Mouse (Mus musculus): Measurements from ENCODE around the gene Dysf.
"Not testable (repeated sequence)": the region's sequence is repeated elsewhere in the genome, so short reads cannot be mapped to it uniquely, and the experiment has no call there.

The Dysf gene

DNA sequence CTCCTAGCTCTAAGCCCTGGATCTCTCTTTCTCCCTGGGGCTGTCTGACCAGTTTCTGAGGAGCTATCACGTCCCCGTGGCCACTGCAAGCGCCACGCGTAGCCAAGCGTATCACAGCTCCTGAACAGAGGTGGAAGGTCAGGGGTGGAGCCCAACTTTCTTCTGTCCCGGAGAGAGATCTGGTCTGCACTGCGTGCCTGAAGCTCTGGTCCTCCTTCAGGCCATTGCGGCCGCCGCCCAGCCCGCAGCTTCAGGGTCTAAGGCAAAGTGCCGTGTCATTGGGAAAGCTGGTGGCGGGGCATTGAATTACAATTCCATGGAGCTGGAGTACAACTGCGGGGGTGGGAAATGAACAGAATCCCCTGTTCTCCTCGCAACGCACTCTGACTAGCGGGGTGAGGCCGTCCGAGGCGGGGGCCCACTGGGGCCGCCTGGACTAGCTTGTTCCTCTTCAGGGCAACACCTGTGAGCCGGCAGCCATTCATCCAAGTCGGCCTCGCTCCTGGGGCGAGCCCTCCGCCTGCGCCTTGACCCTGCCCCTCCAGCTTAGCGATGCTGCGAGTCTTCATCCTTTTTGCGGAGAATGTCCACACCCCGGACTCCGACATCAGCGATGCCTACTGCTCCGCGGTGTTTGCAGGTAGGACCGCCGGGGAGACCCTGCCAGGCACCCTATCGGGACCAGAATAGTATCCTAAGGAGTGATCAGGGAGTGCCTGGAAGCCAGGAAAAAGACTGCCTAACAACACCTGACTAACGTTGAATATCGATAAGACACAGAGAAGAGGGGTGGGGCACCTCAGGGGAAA lies at the start of gene Dysf:
Gene Dysf (plus strand): TSS at position 228 of the 809 bp plus-strand sequence.
- DNase-seq (ENCODE audit: low read depth, low spot score) = no peak

- no peak for DNase-seq (ENCODE audit: low read depth, low spot score)
Observed at GRCm38 (mm10) chr6:83987642-83988041, 20.7 kb upstream of the Dysf start.

DNA sequence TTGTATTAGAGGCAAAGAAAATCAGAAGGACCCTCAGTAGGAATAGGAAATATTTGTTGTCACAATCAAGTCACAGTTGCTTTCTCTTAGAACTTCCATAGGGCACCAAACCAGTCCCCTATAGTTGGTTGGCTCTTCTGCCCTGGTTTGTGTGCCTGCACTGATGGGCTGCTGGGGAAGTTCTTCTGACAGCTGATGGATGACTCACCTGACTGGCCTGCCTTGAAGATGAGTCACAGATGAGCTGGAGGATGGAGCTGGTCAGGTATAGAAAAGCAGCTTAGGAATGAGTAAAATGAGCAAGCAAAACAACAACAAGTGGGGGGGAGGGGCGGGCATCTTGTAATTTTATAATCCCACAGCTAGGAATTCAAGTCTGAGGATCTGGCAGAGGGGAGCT lies 5.7 kb upstream of the Dysf start:
- no peak for DNase-seq (ENCODE audit: low read depth, low spot score)

DNA sequence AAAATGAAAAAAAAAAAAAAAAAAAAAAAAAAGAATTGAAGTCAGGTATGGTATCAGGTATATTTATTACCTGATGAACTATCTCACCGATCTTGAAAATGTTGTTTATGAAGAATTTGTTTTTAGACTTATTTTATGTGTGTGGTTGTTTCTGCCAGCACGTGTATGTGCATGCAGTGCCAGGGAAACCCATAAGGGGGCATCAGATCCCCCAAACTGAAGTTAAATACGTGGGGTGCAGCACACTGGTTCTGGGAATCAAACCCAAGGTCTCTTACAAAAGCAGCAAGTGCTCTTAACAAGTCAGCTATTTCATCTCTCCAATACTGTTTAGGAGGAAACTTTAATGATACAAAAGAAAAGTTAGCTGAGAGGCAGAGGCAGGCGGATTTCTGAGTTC lies 4.1 kb upstream of the Dysf start:
- DNase-seq (ENCODE audit: low read depth, low spot score) = no peak

DNA sequence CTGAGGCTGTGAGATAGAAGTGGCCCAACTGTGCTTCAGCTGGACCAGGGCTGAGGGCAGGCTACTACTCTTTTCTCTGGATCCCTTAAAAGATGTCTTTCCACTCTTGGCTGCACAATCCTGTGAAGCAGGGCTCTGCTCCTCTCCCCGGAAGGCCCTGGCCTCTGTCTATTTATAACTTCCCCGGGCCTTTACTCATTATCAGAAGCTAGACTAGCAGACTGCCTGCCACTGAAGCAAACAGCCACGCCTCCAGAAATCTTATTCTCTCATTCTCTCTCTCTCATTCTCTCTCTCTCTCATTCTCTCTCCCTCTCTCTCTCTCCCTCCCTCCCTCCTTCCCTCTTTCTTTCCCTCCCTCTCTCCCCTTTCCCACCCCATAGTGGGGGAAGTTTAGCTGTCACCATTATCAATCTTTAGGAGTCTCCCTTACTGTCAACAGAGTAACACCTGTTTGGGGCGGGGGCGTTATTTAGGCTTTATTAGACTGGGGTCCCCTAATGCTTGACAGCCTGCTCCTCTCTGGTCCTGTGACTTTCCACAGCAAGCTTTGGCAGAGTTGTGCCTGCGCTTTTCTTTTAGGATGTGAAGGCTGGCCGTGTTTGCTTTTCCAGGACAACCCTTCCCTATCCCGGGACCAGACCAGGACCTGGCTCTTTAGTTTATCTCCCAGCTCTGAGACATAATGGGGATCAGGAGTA lies 932 bp downstream of the Dysf start:
- no peak for DNase-seq (ENCODE audit: low read depth, low spot score)

DNA sequence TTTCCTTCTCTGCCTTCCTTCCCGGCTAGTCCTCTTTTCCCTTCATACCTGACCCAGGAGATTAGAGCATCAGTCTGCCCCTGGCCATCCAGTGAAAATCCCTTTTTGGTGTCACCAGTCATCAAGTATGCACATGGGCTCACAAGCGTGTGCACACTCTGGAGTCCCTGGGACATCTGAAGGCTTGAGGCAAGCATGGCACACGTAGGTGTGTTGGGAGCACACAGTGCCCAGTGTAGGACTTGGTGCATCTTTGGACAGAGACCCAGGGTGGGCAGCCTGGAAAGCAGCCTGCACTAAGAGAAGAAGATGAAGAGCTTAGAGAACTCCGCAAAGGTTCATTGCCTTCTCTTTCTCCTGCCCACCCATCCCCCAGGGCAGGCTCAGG lies 1.5 kb downstream of the Dysf start:
- DNase-seq (ENCODE audit: low read depth, low spot score) = no peak

GRCm38 (mm10) chr6:84010303-84011225 lies 2.2 kb downstream of the Dysf start:
- DNase-seq (ENCODE audit: low read depth, low spot score) = no peak

GRCm38 (mm10) chr6:84014961-84015683 lies 6.7 kb downstream of the Dysf start:
- DNase-seq (ENCODE audit: low read depth, low spot score) = not testable (repeated sequence)

GRCm38 (mm10) chr6:84016851-84017250 lies 8.5 kb downstream of the Dysf start:
- DNase-seq (ENCODE audit: low read depth, low spot score) = no peak

DNA sequence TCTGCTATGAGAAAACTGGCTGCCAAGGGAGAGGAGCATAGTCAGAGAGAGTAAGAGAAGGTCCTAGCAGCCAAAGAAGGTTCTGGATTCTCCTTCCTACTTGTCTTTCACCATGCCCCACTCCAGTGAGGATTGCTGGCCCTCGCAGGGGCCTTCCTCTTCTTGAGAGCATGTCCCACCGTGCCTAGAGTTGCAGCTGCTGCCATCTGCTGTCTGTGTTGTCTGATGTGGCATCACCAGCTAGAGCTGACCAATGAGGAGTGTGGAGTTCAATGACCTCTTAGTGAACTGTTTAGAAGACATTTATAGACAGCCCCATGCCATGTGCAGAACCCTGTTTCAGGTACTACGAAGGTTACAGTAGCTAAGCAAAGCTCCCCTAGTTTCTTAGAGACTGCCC lies 9.0 kb downstream of the Dysf start:
- no peak for DNase-seq (ENCODE audit: low read depth, low spot score)

DNA sequence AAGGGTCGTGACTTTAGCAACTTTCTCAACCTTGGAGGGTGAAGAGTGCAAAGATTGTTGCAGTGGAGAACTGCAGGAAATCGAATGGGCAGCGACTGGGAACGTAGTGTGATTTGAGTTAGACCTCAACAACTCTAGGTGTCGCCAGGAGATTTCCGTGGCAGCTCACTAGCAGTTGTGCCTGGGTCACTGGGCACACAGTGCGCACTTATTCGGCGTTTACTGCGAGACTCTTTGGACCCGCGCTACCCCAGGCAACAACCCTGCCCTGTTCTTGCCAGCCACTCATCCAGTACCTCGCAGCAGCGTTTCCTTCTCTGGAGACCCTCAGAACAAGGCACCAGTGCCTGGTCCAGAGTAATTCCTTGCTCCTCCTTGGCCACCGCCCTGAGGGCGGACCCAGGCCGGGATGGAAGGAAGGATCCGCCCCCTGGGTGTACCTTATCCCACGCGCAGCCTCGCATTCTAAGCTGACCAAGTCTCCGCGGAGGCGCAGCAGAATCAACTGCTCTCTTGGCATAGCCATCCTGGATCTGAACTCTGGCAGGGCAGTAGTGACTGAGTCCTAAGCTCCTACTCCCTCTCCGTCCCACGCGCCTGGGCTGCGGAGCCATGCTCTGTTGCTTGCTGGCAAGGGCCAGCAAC lies 10.6 kb downstream of the Dysf start:
- no peak for DNase-seq (ENCODE audit: low read depth, low spot score)

- no peak for DNase-seq (ENCODE audit: low read depth, low spot score)
Observed at GRCm38 (mm10) chr6:84020002-84020401, 11.6 kb downstream of the Dysf start.

GRCm38 (mm10) chr6:84021990-84022389 lies 13.6 kb downstream of the Dysf start:
- no peak for DNase-seq (ENCODE audit: low read depth, low spot score)

DNA sequence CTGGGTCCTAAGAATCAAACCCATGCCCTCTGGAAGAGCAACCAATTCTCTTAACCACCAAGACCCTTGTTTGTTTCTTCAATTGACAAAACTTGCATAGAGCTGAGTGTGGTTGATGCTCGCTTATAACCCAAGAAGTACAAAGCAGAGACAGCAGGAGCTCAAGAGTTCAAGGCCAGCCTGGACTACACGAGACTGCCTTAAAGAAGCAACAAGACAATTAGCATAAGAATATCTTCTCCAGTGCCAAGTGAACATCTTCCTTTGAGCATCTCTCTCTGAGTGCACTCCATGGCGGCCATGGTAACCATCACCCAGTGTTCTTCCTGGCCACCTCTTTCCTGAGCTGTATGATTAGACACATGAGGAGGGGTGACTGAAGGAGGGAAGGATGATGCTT lies 17.2 kb downstream of the Dysf start:
- no peak for DNase-seq (ENCODE audit: low read depth, low spot score)

DNA sequence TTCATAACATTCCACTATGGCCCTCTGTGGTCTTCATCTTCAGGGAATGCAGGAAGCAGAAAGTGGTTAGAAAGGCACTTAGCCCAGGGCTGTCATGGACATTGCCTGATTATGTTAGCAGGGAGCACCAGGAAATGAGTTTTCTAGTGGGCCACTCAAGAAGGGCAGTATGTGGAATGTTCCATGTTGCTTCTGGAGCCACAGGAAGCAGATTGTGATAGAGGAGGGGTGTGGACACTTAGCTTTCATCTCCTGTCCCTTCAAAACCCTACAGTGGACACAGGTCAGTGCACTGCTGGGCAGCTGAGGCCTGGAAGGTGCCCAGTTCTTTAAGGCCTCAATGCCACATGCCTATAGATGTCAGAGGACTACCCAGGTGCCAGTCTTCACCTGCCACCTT lies 20.4 kb downstream of the Dysf start:
- DNase-seq (ENCODE audit: low read depth, low spot score) = no peak

GRCm38 (mm10) chr6:84029775-84030174 lies 21.4 kb downstream of the Dysf start:
- DNase-seq (ENCODE audit: low read depth, low spot score) = no peak

- DNase-seq (ENCODE audit: low read depth, low spot score) = not testable (repeated sequence)
Observed at GRCm38 (mm10) chr6:84032516-84032915, 24.1 kb downstream of the Dysf start.

GRCm38 (mm10) chr6:84043251-84043940 lies 35.0 kb downstream of the Dysf start:
- no peak for DNase-seq (ENCODE audit: low read depth, low spot score)

DNA sequence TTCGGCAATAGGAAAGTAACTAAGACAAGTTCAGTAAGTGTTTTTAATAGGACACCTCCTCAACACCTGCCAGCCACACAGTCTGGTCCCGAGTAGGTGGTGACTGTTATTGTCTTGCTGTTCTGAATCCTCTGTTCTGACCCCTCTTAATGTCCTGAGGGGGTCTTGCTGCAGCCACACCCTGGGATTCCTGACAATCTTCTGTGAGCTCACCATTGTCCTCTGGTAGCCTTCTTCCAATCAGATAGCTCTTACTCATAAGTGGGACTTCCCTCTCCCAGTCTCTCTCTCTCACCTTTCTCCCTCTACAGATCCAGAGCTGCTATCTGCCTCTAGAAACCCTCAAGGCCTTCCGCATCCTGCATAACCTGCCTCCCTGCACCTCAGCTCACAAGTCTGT lies 36.3 kb downstream of the Dysf start:
- no peak for DNase-seq (ENCODE audit: low read depth, low spot score)

DNA sequence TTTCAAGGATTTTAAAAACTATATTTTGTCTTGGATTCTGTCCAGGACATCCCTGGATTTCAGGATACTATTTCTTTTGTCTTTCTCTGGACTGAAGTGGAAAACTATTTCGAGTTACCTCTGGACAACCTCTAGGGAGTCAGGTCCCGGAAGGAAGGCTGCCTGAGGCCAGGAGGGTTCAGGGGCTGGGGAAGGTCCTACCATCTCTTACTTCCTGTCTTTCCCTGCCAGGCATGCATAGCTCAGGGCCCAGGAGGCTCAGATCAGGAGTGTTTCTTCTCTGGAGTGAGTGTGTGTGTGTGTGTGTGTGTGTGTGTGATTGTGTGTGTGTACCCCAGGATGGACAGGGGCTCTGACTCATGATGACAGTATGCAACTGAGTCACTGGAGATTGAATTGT lies 40.5 kb downstream of the Dysf start:
- DNase-seq (ENCODE audit: low read depth, low spot score) = no peak
